Mouse (Mus musculus): ENCODE measurements around the gene Alb. TPM values are rescaled to one million over a fixed set of nuclear protein-coding genes. Genes with fewer than 3 reads are reported as not detected.

The Alb gene
- polyA plus RNA-seq, 1 experiment from 2014 or later = 224 TPM

DNA sequence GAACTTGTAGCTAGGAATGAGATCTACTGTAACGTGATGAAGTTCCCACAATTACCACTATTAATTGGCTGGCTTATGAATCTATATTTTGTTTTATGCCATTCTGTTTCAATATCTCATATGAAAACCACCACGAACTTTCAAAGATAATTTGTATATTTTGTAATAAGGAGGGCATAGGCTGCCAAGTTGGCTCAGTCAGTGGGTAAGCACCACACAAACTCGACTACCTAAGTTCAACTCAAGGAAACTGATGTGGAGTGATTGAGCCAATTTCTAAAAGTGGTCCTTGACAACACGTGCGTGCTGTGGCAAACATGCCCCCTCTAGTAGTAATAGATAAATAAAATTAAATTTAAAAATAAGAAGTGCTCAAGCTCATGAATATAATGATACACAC, 41.1 kb downstream of the Alb start:
- no peaks in the 10 kb centered on the region for H3K9me3 ChIP-seq (replicated peaks; ENCODE audit: control insufficient read depth, low read length)
- 85% methylated on average over 5 of the region's 5 CpGs for WGBS
- no peak for ATAC-seq (ENCODE audit: insufficient read depth, low FRiP score)

DNA sequence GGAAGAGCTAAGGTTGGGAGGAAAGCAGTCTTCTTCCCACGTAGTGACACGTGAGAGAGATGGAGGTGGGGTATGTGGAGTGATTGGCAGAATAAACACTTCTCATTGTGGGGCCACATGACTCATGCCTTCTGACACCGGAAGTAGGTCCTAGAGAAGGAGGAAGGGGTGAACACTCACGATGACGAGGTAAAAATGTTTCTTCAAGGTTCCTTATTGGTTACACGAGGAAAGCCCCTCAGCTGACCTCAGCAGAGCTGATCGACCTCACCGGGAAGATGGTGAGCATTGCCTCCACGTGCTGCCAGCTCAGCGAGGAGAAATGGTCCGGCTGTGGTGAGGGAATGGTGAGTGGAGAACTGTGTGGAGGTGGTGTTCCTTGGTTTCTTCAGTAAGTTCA, 44.0 kb downstream of the Alb start:
- Histone ChIP-seq H3K36me3 (ENCODE audit: control insufficient read depth, insufficient read depth, low read length) (no peaks in the 10 kb centered on the region), H3K9me3 (replicated peaks; ENCODE audit: control insufficient read depth, low read length) (no peaks in the 10 kb centered on the region), H3K9ac (ENCODE audit: low read length) (no peak overlapping the region), H3K4me2 (ENCODE audit: low read depth, low read length) (no peak overlapping the region), H3K27me3 (ENCODE audit: control insufficient read depth, insufficient read depth, low read length) (no peaks in the 10 kb centered on the region), H3K4me1 (ENCODE audit: control insufficient read depth, insufficient read depth, low read length) (no peaks in the 10 kb centered on the region), H3K27ac (ENCODE audit: low read length) (no peak overlapping the region), H3K4me3 (replicated peaks; ENCODE audit: low read length) (no peak overlapping the region)
- 69% methylated on average over 11 of the region's 11 CpGs for WGBS
- ATAC-seq (ENCODE audit: insufficient read depth, low FRiP score) = no peak

More for the DNA sequence above, 41.1 kb downstream of the Alb start:
- H3K27me3 ChIP-seq (ENCODE audit: control insufficient read depth, insufficient read depth, low read length) = no peaks in the 10 kb centered on the region
- H3K9ac ChIP-seq (ENCODE audit: low read length) = no peak overlapping the region
- H3K4me1 ChIP-seq (ENCODE audit: control insufficient read depth, insufficient read depth, low read length) = no peaks in the 10 kb centered on the region
- H3K4me3 ChIP-seq (replicated peaks; ENCODE audit: low read length) = no peak overlapping the region
- H3K27ac ChIP-seq (ENCODE audit: low read length) = no peak overlapping the region
- H3K4me2 ChIP-seq (ENCODE audit: low read depth, low read length) = no peak overlapping the region
- no peaks in the 10 kb centered on the region for H3K36me3 ChIP-seq (ENCODE audit: control insufficient read depth, insufficient read depth, low read length)

DNA sequence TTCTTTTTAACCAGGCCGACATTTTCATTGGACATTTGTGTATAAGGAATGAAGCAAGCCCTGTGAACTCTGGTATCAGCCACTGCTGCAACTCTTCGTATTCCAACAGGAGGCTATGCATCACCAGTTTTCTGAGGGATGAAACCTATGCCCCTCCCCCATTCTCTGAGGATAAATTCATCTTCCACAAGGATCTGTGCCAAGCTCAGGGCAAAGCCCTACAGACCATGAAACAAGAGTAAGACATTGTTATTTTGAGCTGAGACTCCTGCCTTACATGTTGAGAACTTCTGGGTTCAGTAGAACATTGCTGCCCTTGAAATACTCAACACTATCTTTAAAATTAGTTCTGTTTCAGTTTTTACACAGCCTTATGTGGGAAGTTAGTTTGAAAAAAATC, 45.8 kb downstream of the Alb start:
- Histone ChIP-seq H3K27ac (ENCODE audit: low read length) (no peak overlapping the region), H3K4me1 (ENCODE audit: control insufficient read depth, insufficient read depth, low read length) (no peaks in the 10 kb centered on the region), H3K4me3 (replicated peaks; ENCODE audit: low read length) (no peak overlapping the region), H3K9me3 (replicated peaks; ENCODE audit: control insufficient read depth, low read length) (no peaks in the 10 kb centered on the region), H3K9ac (ENCODE audit: low read length) (no peak overlapping the region), H3K4me2 (ENCODE audit: low read depth, low read length) (no peak overlapping the region), H3K27me3 (ENCODE audit: control insufficient read depth, insufficient read depth, low read length) (no peaks in the 10 kb centered on the region), H3K36me3 (ENCODE audit: control insufficient read depth, insufficient read depth, low read length) (no peaks in the 10 kb centered on the region)
- WGBS = 60% methylated on average over 2 of the region's 2 CpGs
- ATAC-seq (ENCODE audit: insufficient read depth, low FRiP score) = no peak

DNA sequence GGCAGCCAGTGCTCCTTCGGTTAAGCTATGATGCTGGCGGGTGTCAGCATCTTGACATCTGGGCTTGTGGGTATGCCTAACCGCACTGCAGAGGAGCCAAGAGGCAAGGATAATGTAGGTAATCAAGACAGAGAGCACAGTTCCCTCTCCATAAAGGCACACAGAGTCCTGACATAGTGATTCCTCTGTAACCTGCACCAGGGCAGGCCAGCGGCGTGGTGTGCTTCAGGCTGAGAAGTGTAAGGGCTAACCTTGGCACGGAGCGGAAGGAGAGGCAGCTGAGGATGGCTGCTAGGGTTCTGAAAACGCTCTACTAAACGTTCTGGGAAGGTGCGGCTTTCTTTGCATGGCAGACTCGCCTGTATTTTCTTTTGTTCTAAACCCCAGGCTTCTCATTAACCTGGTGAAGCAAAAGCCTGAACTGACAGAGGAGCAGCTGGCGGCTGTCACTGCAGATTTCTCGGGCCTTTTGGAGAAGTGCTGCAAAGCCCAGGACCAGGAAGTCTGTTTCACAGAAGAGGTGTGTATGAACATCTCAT, 46.8 kb downstream of the Alb start:
- no peak overlapping the region for H3K9ac ChIP-seq (ENCODE audit: low read length)
- no peak overlapping the region for H3K4me2 ChIP-seq (ENCODE audit: low read depth, low read length)
- no peak overlapping the region for H3K27ac ChIP-seq (ENCODE audit: low read length)
- no peak for ATAC-seq (ENCODE audit: insufficient read depth, low FRiP score)
- no peaks in the 10 kb centered on the region for H3K4me1 ChIP-seq (ENCODE audit: control insufficient read depth, insufficient read depth, low read length)
- H3K27me3 ChIP-seq (ENCODE audit: control insufficient read depth, insufficient read depth, low read length) = no peaks in the 10 kb centered on the region
- 56% methylated on average over 13 of the region's 13 CpGs for WGBS
- no peak overlapping the region for H3K4me3 ChIP-seq (replicated peaks; ENCODE audit: low read length)
- H3K9me3 ChIP-seq (replicated peaks; ENCODE audit: control insufficient read depth, low read length) = no peaks in the 10 kb centered on the region
- no peaks in the 10 kb centered on the region for H3K36me3 ChIP-seq (ENCODE audit: control insufficient read depth, insufficient read depth, low read length)

DNA sequence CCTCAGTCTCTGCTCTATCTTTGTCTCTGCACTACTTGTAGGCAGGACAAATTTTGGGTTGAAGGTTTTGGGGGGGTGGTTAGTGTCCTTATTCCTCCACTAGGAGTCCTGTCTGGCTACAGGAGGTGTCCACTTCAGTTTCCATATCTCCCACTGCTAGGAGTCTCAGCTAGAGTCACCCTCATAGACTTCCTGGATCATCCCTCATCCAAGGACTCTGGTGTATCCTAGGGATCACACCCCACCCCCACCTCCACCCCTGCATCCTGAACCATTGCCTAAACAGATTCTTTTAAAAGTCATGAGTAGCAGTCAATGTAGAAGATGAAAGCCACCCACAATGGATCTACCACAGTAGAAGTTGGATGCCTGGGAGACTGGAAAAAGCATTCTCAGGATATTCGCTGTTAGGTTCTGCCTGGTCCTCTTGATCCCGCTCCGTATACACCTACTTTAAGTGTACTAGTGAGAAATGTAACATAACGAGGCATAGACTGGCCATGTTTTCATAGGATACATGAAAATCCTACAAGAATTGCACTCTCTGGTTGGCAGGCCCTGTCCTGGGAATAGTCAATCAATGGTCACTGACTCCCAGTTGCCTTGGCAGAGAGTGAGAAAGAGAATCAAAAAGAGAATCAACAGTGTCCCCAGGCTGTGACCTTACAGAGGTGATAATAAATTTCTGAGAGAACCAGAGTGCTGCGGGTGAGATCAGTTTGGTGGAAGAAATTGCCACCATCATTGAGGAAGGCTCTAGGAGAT, 49.3 kb downstream of the Alb start:
- H3K4me3 ChIP-seq (replicated peaks; ENCODE audit: low read length) = no peak overlapping the region

DNA sequence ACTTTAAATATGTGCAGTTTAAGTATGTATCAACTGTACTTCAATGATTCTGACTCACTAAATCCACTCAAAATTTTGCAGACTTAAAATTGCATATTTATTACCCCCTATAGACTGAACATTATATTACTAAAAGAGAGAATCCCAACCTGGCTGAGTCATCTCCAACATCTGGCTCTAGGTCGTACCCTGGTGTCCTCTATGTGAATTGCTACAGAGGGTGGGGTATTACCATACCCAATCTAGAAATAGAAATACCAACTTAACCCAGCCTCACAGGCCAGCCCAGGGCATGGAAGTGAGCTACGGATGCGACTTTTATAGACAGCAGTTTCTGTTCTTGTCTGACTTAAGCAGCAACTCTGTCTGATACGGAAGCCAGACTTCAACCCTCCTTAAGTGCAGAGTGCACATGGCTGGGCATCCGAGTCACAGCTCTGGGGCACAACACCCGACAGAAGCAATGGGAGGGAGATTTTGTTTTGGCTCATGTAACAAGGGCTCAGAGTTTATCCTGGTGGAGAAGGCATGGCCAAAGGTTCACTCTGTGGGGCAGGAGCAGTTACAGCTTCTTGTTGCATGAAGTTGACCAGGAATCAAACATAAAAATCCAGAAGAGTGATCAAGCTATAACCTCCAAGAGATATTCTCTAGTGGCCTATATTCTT, 51.7 kb downstream of the Alb start:
- no peak overlapping the region for H3K4me2 ChIP-seq (ENCODE audit: low read depth, low read length)
- H3K27me3 ChIP-seq (ENCODE audit: control insufficient read depth, insufficient read depth, low read length) = no peaks in the 10 kb centered on the region
- H3K4me1 ChIP-seq (ENCODE audit: control insufficient read depth, insufficient read depth, low read length) = no peaks in the 10 kb centered on the region
- no peaks in the 10 kb centered on the region for H3K9me3 ChIP-seq (replicated peaks; ENCODE audit: control insufficient read depth, low read length)
- no peak overlapping the region for H3K9ac ChIP-seq (ENCODE audit: low read length)
- WGBS = 73% methylated on average over 6 of the region's 6 CpGs
- H3K36me3 ChIP-seq (ENCODE audit: control insufficient read depth, insufficient read depth, low read length) = no peaks in the 10 kb centered on the region
- no peak overlapping the region for H3K4me3 ChIP-seq (replicated peaks; ENCODE audit: low read length)
- H3K27ac ChIP-seq (ENCODE audit: low read length) = no peak overlapping the region
- ATAC-seq (ENCODE audit: insufficient read depth, low FRiP score) = no peak

More for the DNA sequence above, 49.3 kb downstream of the Alb start:
- Histone ChIP-seq H3K27ac (ENCODE audit: low read length) (no peak overlapping the region), H3K4me1 (ENCODE audit: control insufficient read depth, insufficient read depth, low read length) (no peaks in the 10 kb centered on the region), H3K27me3 (ENCODE audit: control insufficient read depth, insufficient read depth, low read length) (no peaks in the 10 kb centered on the region), H3K4me2 (ENCODE audit: low read depth, low read length) (no peak overlapping the region), H3K36me3 (ENCODE audit: control insufficient read depth, insufficient read depth, low read length) (no peaks in the 10 kb centered on the region), H3K9me3 (replicated peaks; ENCODE audit: control insufficient read depth, low read length) (no peaks in the 10 kb centered on the region), H3K9ac (ENCODE audit: low read length) (no peak overlapping the region)
- 92% methylated on average over 5 of the region's 5 CpGs for WGBS
- ATAC-seq (ENCODE audit: insufficient read depth, low FRiP score) = no peak

DNA sequence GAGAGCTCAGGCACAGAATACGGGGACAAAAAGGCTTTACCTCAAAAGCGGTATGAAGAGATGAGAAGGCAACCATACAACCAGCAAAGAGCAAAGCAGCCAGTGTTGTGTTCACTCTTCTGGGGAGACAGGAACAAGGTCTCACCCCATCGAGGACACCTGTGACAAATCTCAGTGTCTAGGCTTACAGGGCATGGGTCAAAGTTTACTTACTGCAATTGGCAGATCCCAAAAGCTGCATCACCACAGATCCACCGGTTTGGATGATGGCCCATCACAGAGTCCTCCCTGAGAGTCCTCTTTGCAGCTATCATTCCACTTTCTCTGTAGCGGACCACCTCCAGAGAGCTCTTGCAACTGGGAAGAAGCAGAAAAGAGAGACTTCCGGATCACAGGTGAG, 54.9 kb downstream of the Alb start:
- H3K4me2 ChIP-seq (ENCODE audit: low read depth, low read length) = no peak overlapping the region
- no peak overlapping the region for H3K9ac ChIP-seq (ENCODE audit: low read length)
- H3K9me3 ChIP-seq (replicated peaks; ENCODE audit: control insufficient read depth, low read length) = no peaks in the 10 kb centered on the region
- no peak overlapping the region for H3K27ac ChIP-seq (ENCODE audit: low read length)
- no peaks in the 10 kb centered on the region for H3K36me3 ChIP-seq (ENCODE audit: control insufficient read depth, insufficient read depth, low read length)
- WGBS = 86% methylated on average over 6 of the region's 6 CpGs
- no peak for ATAC-seq (ENCODE audit: insufficient read depth, low FRiP score)
- H3K4me3 ChIP-seq (replicated peaks; ENCODE audit: low read length) = no peak overlapping the region
- H3K4me1 ChIP-seq (ENCODE audit: control insufficient read depth, insufficient read depth, low read length) = no peaks in the 10 kb centered on the region
- H3K27me3 ChIP-seq (ENCODE audit: control insufficient read depth, insufficient read depth, low read length) = no peaks in the 10 kb centered on the region

DNA sequence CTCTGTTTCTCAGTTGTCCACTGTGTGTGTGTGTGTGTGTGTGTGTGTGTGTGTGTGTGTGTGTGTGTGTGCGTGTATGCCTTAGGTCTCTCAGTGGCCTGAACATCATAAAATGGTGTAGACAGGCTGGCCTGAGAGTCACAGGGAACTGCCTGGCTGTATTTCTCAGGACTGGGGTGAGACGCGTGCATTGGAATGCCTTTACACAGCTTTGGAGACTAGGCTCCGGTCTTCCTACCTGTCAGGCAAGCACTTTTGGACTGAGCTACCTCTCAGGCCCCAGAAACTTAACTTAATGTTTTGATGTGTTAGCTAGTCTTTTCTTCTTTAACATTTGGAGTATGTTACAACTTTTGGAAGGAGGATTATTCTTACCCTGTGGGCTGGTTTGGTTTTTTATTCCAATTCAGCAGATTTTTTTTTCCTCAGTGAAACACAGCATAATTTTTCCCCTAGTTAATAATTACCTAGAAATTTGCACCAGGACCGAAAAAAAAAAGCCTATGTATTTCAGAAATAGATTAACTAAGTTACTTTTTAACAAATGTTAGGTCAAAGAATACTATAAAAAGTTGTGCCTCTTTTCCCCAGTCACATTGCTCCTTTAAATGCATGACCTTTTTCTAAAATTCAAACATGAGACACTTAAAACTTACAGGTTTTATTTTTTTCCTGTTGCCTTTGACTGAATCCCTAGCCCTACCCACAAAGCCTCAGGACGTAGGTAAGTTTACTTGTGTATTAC, 57.8 kb downstream of the Alb start, which contains the start of gene Afm:
Gene Afm (plus strand): TSS at position 577 of the 745 bp plus-strand sequence.
- H3K27ac ChIP-seq (ENCODE audit: low read length) = peak within 1 kb of the TSS; percentile 69
- 43% methylated on average over 6 of the region's 6 CpGs for WGBS
- no peaks in the 10 kb centered on the region for H3K9me3 ChIP-seq (replicated peaks; ENCODE audit: control insufficient read depth, low read length)
- H3K4me3 ChIP-seq (replicated peaks; ENCODE audit: low read length) = no peak within 1 kb of the TSS
- ATAC-seq (ENCODE audit: insufficient read depth, low FRiP score) = no peak
- H3K27me3 ChIP-seq (ENCODE audit: control insufficient read depth, insufficient read depth, low read length) = no peaks in the 10 kb centered on the region
- peak within 1 kb of the TSS; percentile 29; the same call in 1 of the 2 replicates for H3K4me2 ChIP-seq (ENCODE audit: low read depth, low read length)
- no peak within 1 kb of the TSS for H3K9ac ChIP-seq (ENCODE audit: low read length)
- no peaks in the 10 kb centered on the region for H3K36me3 ChIP-seq (ENCODE audit: control insufficient read depth, insufficient read depth, low read length)
- H3K4me1 ChIP-seq (ENCODE audit: control insufficient read depth, insufficient read depth, low read length) = no peaks in the 10 kb centered on the region

All from stomach, embryonic 16.5 days (tissue).